In the genomic region with DNA sequence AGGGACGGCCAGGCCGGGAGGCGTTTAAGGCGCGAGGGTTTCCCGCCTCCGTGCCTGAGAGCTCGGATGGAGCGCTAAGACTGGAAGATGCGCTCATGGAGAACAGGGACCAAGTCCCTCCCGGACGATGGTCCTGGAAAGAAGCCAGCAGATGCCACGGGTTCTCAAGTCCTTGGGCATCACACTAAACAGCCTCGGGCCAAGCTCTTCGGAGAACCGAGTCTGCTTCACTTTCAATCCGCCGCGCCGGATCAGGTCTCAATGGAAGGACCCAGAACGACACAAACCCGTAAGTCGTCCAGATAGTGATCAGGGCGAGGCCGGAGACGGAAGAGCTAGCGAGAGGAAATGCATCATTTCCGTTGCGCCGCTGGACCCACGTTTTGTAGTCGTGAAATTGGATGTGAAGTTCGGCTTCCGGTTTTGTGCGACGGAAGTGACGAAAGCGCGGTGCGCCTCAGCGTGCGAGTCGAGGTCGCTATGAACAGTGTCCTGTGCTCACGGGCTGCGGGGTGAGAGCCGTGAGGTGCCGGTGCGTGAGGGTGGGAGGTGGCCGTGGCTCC, we compare ENCODE assay signal across 8 mouse cellular contexts. TPM values are rescaled to one million over a fixed set of nuclear protein-coding genes. Genes with fewer than 3 reads are reported as not detected.
DNase-seq lines count a peak whose midpoint lies in the region; ATAC-seq lines count a peak whose summit lies in the region.

A gene (plus strand): TSS at position 426 of the 563 bp plus-strand sequence.

- WGBS in heart, embryonic 10.5 days, result under 1% methylated on average over 50 of the region's 50 CpGs
- under 1% methylated on average over 50 of the region's 50 CpGs for WGBS in kidney, embryonic 15.5 days

- no peaks in the 10 kb centered on the region for H3K9me3 ChIP-seq in heart, embryonic 10.5 days
- H3K9me3 ChIP-seq in kidney, embryonic 15.5 days (replicated peaks), result no peaks in the 10 kb centered on the region

- ATAC-seq in erythroblast, adult 5-6 weeks (replicated peaks; ENCODE audit: low FRiP score, poor library complexity, severe bottlenecking), result peak; percentile 90
- peak; percentile 78 for ATAC-seq in kidney, embryonic 15.5 days (replicated peaks; ENCODE audit: low FRiP score)
- ATAC-seq in monocyte, adult 5-6 weeks (replicated peaks; ENCODE audit: insufficient number of reproducible peaks, low FRiP score, low TSS enrichment, poor library complexity, severe bottlenecking), result peak; percentile 93

- peak; percentile 98 for DNase-seq in B cell, adult 2 months
- peak; percentile 100 for DNase-seq in brain, adult 2 months (ENCODE audit: low read depth, low spot score)
- peak; percentile 98 for DNase-seq in heart, embryonic 10.5 days (ENCODE audit: low spot score)
- DNase-seq in liver, result peak; percentile 94
- peak; percentile 93 to 97 for DNase-seq in spleen, postnatal 4 days (ENCODE audit: low spot score in 2 of 2)

- H3K27me3 ChIP-seq in heart, embryonic 10.5 days (ENCODE audit: insufficient read depth, poor library complexity, severe bottlenecking), result peaks cover 13% of the 10 kb centered on the region
- H3K27me3 ChIP-seq in kidney, embryonic 15.5 days, result 0 out of 2 replicates have a peak, but pooled peaks cover 17% of the 10 kb centered on the region

- peak within 1 kb of the TSS; percentile 83 for H3K4me3 ChIP-seq in heart, embryonic 10.5 days
- peak within 1 kb of the TSS; percentile 65 for H3K4me3 ChIP-seq in kidney, embryonic 15.5 days (replicated peaks)

- H3K9ac ChIP-seq in kidney, embryonic 15.5 days, result peak within 1 kb of the TSS; percentile 74

- peaks cover 6% of the 10 kb centered on the region; the same call in 1 of the 2 replicates for H3K36me3 ChIP-seq in heart, embryonic 10.5 days
- peaks cover 10% of the 10 kb centered on the region for H3K36me3 ChIP-seq in kidney, embryonic 15.5 days

- H3K27ac ChIP-seq in heart, embryonic 10.5 days, result peak within 1 kb of the TSS; percentile 96
- H3K27ac ChIP-seq in kidney, embryonic 15.5 days, result peak within 1 kb of the TSS; percentile 97

- peak within 1 kb of the TSS; percentile 95 for H3K4me2 ChIP-seq in kidney, embryonic 15.5 days

- peaks cover 26% of the 10 kb centered on the region for H3K4me1 ChIP-seq in heart, embryonic 10.5 days
- H3K4me1 ChIP-seq in kidney, embryonic 15.5 days, result peaks cover 31% of the 10 kb centered on the region

RNA-seq across cellular contexts. Expression of the gene that starts here (rescaled TPM):
- 6.5 TPM in 2 replicates for total RNA-seq in erythroblast, adult 5-6 weeks (2015; ENCODE audit: low replicate concordance)
- total RNA-seq in erythroblast, adult 5-6 weeks (2017; ENCODE audit: low replicate concordance), result 2.2 and 2.9 TPM in 2 replicates
- polyA plus RNA-seq in heart, embryonic 10.5 days (2016; fragmentation: Nextera tagmentation; extraction: Ambion mirVana), result 27.3 and 34.6 TPM in 2 replicates
- 33.0 and 35.0 TPM in 2 replicates for polyA plus RNA-seq in kidney, embryonic 15.5 days (2015; fragmentation: Nextera tagmentation; extraction: Ambion mirVana)
- total RNA-seq in monocyte, adult 5-6 weeks (2017), result 7.0 to 11.0 TPM (median 9.3 TPM) in 3 replicates

Comparison
In these comparisons a context has a peak if more than half of its experiments do, and no peak if none do; other contexts are left out.
1. Peak in every context shown above with its lines: DNase-seq, ATAC-seq, H3K4me3 ChIP-seq and H3K27ac ChIP-seq.